Mouse (Mus musculus) kidney, embryonic 16.5 days (tissue): Measurements from ENCODE around the gene D130040H23Rik. TPM values are rescaled to one million over a fixed set of nuclear protein-coding genes. Genes with fewer than 3 reads are reported as not detected.
"Not testable (repeated sequence)": the region's sequence is repeated elsewhere in the genome, so short reads cannot be mapped to it uniquely, and the experiment has no call there.

Source experiments
- ATAC-seq: fragments of 200-750 bp; cut with Nextera tagmentation; 2 replicates; pipeline ENCODE4 v1.8.0; 2017; ENCODE audit warnings: moderate TSS enrichment; ENCODE audit not compliant: low FRiP score, low TSS enrichment
- H3K27ac ChIP-seq: fragments of 300-500 bp; sonication (generic); 2 replicates; pipeline ENCODE4 v1.5.1; 2014; ENCODE audit warnings: low read length
- H3K27me3 ChIP-seq: fragments of 300-500 bp; sonication (generic); 2 replicates; pipeline ENCODE4 v1.6.1; 2014; ENCODE audit warnings: low read length, control low read depth, mixed read lengths; ENCODE audit not compliant: insufficient read depth
- H3K36me3 ChIP-seq: fragments of 300-500 bp; sonication (generic); 2 replicates; pipeline ENCODE4 v1.6.1; 2014; ENCODE audit warnings: low read length, control low read depth, mixed read lengths; ENCODE audit not compliant: insufficient read depth
- H3K4me1 ChIP-seq: fragments of 300-500 bp; sonication (generic); 2 replicates; pipeline ENCODE4 v1.6.1; 2014; ENCODE audit warnings: low read length, control low read depth, mixed read lengths; ENCODE audit not compliant: insufficient read depth
- H3K4me2 ChIP-seq: fragments of 300-500 bp; sonication (generic); replicated peaks from 2 replicates; pipeline ENCODE4 v1.6.1; 2014; ENCODE audit warnings: low read depth, low read length
- H3K4me3 ChIP-seq: fragments of 300-500 bp; sonication (generic); 2 replicates; pipeline ENCODE4 v1.5.1; 2014; ENCODE audit warnings: mild to moderate bottlenecking, low read length
- H3K9ac ChIP-seq: fragments of 300-500 bp; sonication (generic); replicated peaks from 2 replicates; pipeline ENCODE4 v1.6.1; 2014; ENCODE audit warnings: low read length
- H3K9me3 ChIP-seq: fragments of 300-500 bp; sonication (generic); 2 replicates; pipeline ENCODE4 v1.6.1; 2016; ENCODE audit warnings: low read length, control low read depth
- WGBS: fragments of 180-500 bp; shearing (Covaris S2); extraction: QIAGEN DNeasy Blood & Tissue Kit; methylation state at CpG from one replicate; pipeline ENCODE4 v1.1.7; 2014; 5-methylcytosine and 5-hydroxymethylcytosine counted together
- polyA plus RNA-seq: library from polyadenylated mRNA; unstranded; fragments of >200 nt; fragmentation: Nextera tagmentation; extraction: Ambion mirVana; gene quantifications from 2 replicates; pipeline ENCODE4 v1.2.1, GENCODE M21; 2015

The D130040H23Rik gene
- 3.8 and 5.2 TPM in 2 replicates for polyA plus RNA-seq

DNA sequence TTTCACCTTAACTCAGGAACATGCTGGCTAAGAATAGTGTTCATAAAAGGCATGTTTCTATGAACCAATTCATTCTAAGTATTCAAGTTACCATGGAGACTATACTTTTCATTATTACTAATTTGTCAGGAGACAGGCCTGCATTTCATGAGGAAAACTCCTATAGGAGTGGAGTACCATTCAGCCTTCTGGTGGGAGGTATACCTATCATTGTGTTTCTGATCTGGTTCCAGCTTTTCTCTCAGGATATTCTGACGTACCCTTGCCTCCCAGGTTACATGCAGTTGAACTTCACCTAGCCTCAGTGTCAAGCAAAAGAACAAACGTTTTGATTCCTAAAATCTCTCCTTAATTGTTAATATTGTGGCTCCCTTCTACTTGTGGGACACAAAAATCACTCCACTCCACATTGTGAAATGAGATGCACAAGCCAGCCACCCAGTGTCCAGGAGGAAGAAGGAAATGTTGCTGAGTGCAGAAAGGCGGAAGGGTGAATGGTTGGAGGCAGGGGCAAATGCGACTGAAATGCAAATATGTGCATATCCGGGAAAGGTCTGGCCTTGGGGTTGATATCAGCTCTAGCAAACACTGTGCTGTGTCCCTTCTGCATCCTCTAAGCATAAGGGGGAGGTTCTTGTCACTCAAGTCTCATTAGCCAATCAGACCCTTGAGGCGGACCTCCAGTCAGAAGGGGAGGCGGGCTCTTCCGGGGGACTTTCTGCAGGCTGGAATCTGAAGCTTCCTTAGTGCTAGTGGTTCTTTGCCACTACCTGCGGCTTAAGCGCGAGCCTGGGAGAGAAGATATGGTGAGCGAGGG, at the start of gene D130040H23Rik:
D130040H23Rik (plus strand) TSS at position 695 of the 817 bp plus-strand sequence.
- peak within 1 kb of the TSS; percentile 91 for H3K9ac ChIP-seq
- H3K4me2 ChIP-seq: peak within 1 kb of the TSS; percentile 71
- peaks cover 8% of the 10 kb centered on the region for H3K4me1 ChIP-seq
- ATAC-seq: peak; percentile 100
- H3K9me3 ChIP-seq: no peaks in the 10 kb centered on the region
- H3K27ac ChIP-seq: peak within 1 kb of the TSS; percentile 76
- H3K27me3 ChIP-seq: no peaks in the 10 kb centered on the region
- H3K36me3 ChIP-seq: peaks cover 3% of the 10 kb centered on the region; the same call in 1 of the 2 replicates
- 7% methylated on average over 12 of the region's 12 CpGs for WGBS
- peak within 1 kb of the TSS; percentile 86 for H3K4me3 ChIP-seq

DNA sequence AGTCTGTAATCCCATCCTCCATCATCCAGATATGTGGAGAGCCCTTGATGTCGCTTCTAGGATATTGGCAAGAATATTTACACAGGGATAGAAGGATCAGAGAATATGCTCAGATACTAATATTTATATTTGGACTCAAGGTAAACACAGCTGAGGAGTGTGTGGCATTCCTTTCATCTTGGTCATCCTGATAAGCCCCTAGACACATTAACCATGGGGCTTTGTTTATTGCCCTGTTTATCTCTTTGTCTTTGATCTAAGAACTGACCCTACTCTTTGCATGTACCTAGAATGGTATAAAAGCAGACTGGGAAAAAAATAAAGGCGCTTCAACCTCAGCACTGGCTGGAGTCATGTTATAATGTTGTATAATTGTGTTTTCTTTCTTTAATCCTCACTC, 28.3 kb upstream of the D130040H23Rik start:
- peaks cover 2% of the 10 kb centered on the region; the same call in 1 of the 2 replicates for H3K9me3 ChIP-seq
- no peaks in the 10 kb centered on the region for H3K36me3 ChIP-seq
- H3K9ac ChIP-seq: no peak overlapping the region
- H3K4me3 ChIP-seq: no peak overlapping the region
- H3K27ac ChIP-seq: no peak overlapping the region
- no peak for ATAC-seq
- WGBS: 75% methylated on average over 2 of the region's 2 CpGs
- no peak overlapping the region for H3K4me2 ChIP-seq
- no peaks in the 10 kb centered on the region for H3K27me3 ChIP-seq
- H3K4me1 ChIP-seq: no peaks in the 10 kb centered on the region

DNA sequence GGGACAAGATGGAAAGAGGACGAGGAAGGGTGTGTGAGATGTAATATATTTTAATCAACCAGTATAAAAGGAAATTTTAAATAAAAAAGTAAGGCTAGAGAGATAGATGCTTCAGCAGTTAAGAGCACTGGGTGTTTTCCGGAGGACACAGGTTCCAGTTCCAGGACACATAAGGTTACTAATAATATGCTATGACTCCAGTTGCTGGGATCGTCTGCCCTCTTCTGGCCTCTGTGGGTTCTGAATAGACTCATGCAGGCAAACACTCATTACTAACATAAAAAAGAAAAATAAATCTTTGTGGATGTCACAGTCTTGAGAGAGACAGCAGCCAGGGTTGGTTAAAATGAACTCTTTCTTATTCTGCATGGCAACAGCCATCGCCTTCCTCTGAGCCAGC, 2.4 kb upstream of the D130040H23Rik start:
- Histone ChIP-seq H3K27me3 (no peaks in the 10 kb centered on the region), H3K9ac (no peak overlapping the region), H3K9me3 (no peaks in the 10 kb centered on the region), H3K4me2 (no peak overlapping the region), H3K4me3 (no peak overlapping the region), H3K27ac (no peak overlapping the region), H3K4me1 (peaks cover 8% of the 10 kb centered on the region), H3K36me3 (no peaks in the 10 kb centered on the region)
- ATAC-seq: no peak
- WGBS: 61% methylated on average over 4 of the region's 4 CpGs

DNA sequence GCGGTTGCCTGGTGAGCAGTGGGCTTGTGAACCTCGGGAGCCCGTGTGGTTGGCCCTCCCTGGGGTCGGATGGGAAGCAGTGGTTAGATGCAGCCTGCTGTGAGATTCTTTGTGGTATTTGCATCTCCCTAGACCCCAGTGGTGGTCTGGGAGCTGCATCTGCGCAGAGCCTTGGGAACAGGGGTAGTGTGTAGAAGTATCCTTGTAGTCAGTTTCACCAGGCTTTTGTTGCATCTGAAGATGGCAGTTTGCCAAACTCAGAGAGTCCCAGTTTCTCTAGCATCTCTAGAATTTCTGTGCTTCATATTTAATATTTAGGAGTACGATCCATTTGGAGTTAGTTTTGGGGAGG, 299 bp downstream of the D130040H23Rik start:
- peak; percentile 92 for ATAC-seq
- H3K9ac ChIP-seq: peak overlapping the region; percentile 91
- H3K9me3 ChIP-seq: 0 out of 2 replicates have a peak, but pooled peaks cover 3% of the 10 kb centered on the region

DNA sequence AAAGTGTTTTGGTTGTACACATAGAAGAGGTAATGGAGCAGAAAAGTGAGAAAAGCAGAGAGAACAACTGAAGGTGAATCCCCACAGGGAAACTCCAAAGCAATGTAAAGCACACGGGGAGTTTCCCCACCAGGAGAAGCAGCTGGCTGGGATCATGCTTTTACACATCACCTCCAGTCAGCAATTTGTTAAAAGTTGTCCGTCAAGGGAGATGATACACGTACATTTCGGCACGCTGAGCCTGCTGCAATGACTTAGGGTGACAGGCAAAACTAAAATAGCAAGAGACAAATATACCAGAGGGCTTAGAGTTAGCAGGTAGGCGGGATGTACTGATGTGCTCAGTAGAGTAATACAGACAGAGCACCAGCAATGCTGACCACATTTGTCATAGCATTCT, 1.6 kb downstream of the D130040H23Rik start:
- 78% methylated on average over 6 of the region's 6 CpGs for WGBS
- H3K9ac ChIP-seq: no peak overlapping the region
- H3K27me3 ChIP-seq: no peaks in the 10 kb centered on the region
- no peak overlapping the region for H3K27ac ChIP-seq
- H3K4me1 ChIP-seq: peaks cover 8% of the 10 kb centered on the region
- no peak overlapping the region for H3K4me2 ChIP-seq
- H3K9me3 ChIP-seq: peaks cover 10% of the 10 kb centered on the region; the same call in 1 of the 2 replicates
- no peak overlapping the region for H3K4me3 ChIP-seq
- no peak for ATAC-seq
- H3K36me3 ChIP-seq: peaks cover 6% of the 10 kb centered on the region; the same call in 1 of the 2 replicates

More for the DNA sequence above, 299 bp downstream of the D130040H23Rik start:
- 15% methylated on average over 6 of the region's 6 CpGs for WGBS
- H3K4me2 ChIP-seq: peak overlapping the region; percentile 71
- peak overlapping the region; percentile 86 for H3K4me3 ChIP-seq
- H3K4me1 ChIP-seq: peaks cover 8% of the 10 kb centered on the region
- H3K36me3 ChIP-seq: peaks cover 3% of the 10 kb centered on the region; the same call in 1 of the 2 replicates
- peak overlapping the region; percentile 76 for H3K27ac ChIP-seq
- no peaks in the 10 kb centered on the region for H3K27me3 ChIP-seq

DNA sequence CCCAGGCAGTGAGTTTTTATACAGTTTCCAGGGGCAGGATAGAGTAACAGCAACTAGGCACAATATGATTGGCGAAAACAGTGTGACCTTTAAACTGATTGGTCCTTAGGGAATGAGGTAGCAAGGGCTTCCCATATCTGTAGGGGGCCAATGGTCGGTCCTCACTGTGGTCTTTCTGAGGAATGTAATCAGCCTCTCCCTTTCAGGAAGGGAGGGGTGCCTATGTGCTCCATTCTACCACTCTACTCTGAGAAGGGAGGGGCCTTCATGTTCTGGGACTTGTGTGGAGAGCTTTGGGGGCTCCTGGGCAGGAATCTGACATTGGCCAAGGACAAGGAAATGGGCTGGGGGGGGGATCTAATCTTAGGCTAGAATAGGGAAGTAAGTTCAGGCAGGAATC, 53.9 kb downstream of the D130040H23Rik start:
- no peak for ATAC-seq
- Histone ChIP-seq H3K36me3 (no peaks in the 10 kb centered on the region), H3K4me2 (no peak overlapping the region), H3K4me3 (no peak overlapping the region), H3K9ac (no peak overlapping the region), H3K4me1 (no peaks in the 10 kb centered on the region), H3K27ac (no peak overlapping the region), H3K27me3 (no peaks in the 10 kb centered on the region), H3K9me3 (peaks cover 3% of the 10 kb centered on the region; the same call in 1 of the 2 replicates)
- 96% methylated on average over 2 of the region's 2 CpGs for WGBS

DNA sequence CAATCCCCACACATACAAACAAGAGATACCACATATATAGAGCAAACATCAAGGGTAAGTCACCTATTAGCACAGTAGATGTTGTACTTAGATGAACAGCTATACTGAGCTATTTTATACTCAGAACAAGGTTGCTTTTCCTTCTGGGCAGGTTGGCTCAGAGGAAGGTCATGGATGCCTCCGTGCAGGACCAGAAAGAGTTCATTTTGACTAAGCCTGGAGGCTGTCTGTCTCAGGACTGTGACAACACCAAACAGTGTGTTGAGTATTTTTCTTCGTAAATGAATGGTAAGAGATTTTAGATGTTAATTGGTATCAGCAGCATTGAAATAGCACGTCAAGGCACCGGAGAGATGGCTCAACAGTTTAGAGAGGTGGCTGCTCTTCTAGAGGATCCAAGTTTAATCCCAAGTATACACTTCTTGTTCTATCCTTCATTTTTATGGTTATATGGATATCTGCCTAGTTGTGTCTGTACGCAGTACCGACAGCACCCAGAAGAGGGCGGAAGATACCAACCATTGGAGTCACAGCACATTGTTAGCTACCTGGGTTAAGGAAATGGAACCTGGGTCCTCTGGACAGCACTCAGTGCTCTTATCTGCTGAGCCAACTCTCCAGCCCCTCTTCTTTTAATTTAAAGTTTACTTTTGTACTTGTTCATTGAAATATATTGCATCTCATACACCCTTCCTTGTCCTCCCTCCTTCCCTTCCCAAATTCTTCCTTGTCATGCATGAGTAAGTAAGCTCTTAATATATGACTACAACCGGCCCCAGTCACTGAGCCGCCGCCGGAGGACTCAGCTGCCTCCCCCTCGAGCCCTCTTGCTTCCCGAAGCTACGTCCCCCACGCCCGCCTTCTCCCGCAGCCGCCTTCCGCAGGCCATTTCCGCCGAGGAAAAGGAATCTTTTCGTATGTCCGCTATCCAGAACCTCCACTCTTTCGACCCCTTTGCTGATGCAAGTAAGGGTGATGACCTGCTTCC, 57.7 kb downstream of the D130040H23Rik start:
- Histone ChIP-seq H3K9me3 (no peaks in the 10 kb centered on the region), H3K27ac (no peak overlapping the region), H3K9ac (peak overlapping the region; percentile 62; the same call in 1 of the 2 replicates), H3K4me2 (peak overlapping the region; percentile 60), H3K4me3 (peak overlapping the region; percentile 43), H3K36me3 (no peaks in the 10 kb centered on the region), H3K4me1 (no peaks in the 10 kb centered on the region), H3K27me3 (no peaks in the 10 kb centered on the region)
- WGBS: 7% methylated on average over 24 of the region's 24 CpGs
- ATAC-seq: peak; percentile 93

DNA sequence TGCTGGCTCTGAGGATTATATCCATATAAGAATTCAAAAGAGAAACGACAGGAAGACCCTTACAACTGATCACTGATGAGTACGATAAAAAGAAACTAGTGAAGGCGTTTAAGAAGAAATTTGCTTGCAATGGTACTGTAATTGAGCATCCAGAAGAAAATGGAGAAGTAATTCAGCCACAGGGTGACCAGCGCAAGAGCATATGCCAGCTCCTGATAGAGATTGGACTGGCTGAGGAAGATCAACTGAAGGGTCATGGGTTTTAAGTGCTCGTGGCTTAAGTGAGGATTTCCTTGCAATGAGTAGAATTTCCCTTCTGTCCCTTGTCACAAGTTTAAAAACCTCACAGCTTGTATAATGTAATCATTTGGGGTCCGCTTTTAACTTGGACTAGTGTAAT, 58.4 kb downstream of the D130040H23Rik start:
- peak overlapping the region; percentile 62; the same call in 1 of the 2 replicates for H3K9ac ChIP-seq
- peak overlapping the region; percentile 43 for H3K4me3 ChIP-seq
- H3K36me3 ChIP-seq, H3K27ac ChIP-seq, H3K27me3 ChIP-seq, ATAC-seq, H3K9me3 ChIP-seq, H3K4me1 ChIP-seq: not testable (repeated sequence)
- peak overlapping the region; percentile 60 for H3K4me2 ChIP-seq
- 60% methylated on average over 6 of the region's 6 CpGs for WGBS
